Mouse (Mus musculus): ENCODE data around the gene Rheb.
"Not testable (repeated sequence)": the region's sequence is repeated elsewhere in the genome, so short reads cannot be mapped to it uniquely, and the experiment has no call there.

DNA sequence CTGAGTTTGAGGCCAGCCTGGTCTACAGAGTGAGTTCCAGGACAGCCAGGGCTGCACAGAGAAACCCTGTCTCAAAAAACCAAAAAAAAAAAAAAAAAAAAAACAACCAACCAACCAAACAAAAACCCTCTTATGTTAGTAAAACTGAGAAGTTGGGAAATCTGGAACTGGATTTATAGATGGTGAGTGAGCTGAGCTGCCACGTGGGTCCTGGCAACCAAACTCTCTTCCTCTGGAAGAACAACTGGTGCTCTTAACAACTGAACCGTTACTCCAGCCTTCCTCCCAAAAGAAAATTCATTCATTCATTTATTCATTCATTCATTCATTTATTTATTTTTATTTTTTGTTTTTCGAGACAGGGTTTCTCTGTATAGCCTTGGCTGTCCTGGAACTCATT is 20.2 kb downstream of the Rheb start:
- not testable (repeated sequence) for TF ChIP-seq CTCF (IDR thresholded peaks at IDR 0.05; ENCODE audit: control insufficient read depth, insufficient read depth, insufficient replicate concordance, low read depth, low read length); POLR2A (IDR thresholded peaks at IDR 0.05; ENCODE audit: control insufficient read depth, low read depth, low read length)
